Mouse (Mus musculus) heart, postnatal 4 days (tissue): ENCODE measurements around the gene Col4a1. TPM values are rescaled to one million over a fixed set of nuclear protein-coding genes. Genes with fewer than 3 reads are reported as not detected.

ENCODE experiments used
- DNase-seq: peaks from one replicate; pipeline ENCODE4 v3.0.0; 2021
- total RNA-seq, 2 experiments: library from RNA; stranded (reverse); gene quantifications; 2 replicates each; pipeline ENCODE4 v1.2.3; 2021

Gene Col4a1
- total RNA-seq, 2 experiments from 2014 or later = 1,026 to 1,084 TPM

DNA sequence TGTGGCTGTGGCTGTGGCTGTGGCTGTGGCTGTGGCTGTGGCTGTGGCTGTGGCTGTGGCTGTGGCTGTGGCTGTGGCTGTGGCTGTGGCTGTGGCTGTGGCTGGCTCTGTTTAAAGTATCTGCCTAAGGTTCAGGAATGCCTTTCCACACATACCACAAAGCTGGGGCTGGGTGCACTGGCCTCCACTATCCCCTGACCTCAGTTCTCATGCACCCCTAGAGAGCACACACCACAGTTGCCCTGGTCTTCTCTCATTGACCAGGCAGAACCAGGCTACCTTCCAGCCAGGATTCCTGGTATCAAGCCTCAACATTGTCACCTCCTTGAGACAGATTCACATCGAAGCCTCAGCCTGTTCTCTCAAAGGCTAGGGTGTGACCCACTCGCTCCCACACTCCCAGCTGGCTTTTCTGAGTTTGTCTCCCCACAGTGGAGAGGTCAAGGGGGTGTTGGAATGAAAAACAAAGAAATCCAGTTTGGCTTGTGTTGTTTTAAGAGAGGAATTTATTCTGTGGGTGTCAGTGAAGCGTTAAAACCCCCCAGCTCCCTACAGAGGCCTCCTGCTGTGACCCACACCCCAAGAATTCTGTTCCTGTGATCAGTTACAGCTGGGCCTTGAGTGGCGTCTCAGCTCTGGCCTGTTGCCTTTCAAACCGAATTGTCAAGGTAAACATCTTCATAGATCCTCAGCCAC is 15.2 kb upstream of the Col4a1 start:
- DNase-seq = no peak

DNA sequence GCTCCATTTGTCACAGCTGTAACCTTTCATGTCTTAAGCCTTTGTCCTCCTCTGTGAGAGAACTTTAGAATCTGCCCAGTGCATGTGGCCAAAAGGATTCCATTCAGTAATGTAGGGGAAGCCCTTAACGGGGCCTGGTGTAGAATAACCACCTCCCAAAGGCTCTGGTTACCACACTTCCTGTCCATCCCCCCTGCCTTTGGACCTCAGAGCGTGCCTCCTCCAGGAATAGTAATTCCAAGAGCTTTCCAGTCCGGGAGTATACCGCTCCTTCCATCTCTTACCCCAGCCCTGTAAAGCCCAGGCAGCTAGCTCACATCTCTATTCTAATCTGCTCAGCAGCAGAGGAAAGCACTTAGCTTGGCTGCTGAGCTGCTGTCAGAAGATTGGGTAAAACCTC is 14.7 kb upstream of the Col4a1 start:
- DNase-seq = peak; percentile 52

DNA sequence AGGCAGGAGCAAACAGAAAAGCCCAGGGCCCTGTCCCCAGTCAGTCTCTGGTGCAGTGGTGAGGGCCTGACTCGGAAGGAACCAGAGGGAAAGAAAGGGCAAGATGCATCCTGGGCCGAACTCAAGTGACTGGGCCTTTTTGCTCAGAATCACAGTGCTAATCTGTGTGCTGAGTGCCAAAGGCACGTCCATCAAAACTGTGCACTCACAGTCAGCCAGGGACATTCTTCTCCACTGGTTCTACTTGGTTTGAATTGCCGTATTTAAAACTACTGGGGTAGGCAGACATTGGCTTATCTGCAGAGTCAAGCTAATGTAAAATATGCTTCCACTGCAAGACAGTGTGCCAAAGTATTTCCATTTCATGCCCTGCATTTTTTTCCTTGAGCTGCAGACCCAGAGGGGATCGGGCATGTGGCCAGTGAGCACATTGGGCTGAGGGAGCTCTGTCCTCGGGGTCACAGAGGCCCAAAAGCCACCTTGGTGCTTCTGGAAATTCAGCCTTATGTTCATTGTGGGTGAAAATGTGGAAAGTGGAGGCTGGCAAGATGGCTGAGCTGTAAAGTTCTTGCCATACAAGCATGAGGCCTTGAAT is 12.3 kb upstream of the Col4a1 start:
- peak; percentile 55 for DNase-seq

DNA sequence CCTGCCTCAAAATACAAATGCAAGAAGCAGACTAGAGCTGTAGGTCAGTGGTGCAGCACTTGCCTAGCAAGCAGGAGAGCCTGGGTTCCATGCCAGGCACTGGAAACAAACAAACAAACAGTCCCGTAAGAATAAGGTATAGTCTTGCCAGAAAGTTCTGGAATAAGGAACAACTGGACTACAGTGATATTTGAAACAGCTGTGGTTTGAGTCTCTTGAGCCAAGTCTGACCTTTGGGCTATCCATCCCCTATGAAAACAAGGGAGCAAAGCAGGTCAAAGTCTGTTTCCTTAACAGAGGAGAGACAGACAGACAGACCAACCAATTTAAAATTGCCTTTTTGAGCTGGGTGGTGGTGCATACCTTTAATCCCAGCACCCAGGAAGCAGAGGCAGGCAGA is 11.1 kb upstream of the Col4a1 start:
- no peak for DNase-seq

DNA sequence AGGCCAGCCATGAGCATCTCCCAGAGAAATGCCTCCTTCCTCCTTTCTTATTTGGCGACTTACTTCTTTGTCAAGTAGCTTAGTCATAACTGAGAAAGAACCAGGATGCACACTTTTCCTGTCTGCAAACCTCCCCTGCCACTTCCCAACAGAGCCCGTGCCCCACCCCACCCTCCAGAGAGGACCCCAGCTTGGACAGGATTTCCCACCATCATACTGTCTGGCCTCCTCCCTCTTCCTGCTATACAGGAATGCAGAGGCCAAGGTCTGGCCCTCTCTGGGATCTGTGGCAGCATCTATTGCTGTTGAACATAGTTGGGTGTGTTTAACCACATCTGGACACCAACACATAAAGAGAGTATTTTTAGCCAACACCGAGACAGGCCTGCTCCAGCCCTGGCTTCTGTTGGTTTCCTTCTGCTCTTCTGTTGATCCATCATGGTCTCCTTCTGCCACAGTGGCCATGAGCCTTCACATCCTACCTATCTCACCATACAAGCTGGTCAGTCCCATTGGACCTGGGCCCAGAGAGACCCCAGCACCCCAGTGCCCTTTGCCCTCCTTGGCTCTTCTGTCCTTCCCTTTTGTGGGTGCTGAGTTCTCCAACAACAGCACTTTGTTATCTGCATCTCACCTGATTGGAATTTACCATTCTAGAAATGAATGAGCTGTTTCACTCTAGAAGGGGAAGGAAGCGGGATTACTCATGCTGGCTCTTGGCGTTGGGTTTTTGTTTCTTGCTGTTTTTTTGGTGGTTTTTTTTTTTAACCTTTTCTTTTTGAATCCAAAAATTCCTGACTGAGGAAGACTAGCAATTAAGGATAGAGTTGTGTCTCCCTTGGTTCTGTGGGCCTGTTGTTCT is 10.3 kb upstream of the Col4a1 start:
- no peak for DNase-seq

DNA sequence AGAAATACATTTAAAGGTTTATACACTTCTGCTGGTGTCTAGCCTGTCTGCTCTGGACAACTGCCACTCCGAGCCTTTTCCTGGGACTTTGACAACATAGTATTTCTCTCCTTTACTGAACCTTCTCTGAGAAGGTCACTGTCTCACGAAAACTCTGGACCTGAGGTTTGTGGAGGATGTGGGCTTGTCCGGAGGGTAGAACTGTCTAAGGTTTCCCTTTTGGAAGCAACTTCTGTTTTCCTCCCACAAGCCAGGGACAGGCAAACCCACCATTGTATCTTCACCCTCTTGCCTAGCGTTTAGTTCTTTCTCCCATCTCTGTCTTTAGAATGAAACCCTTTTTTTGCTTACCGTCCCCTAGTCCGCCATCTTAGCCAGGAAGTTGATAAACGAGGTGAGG is 9.2 kb upstream of the Col4a1 start:
- no peak for DNase-seq

DNA sequence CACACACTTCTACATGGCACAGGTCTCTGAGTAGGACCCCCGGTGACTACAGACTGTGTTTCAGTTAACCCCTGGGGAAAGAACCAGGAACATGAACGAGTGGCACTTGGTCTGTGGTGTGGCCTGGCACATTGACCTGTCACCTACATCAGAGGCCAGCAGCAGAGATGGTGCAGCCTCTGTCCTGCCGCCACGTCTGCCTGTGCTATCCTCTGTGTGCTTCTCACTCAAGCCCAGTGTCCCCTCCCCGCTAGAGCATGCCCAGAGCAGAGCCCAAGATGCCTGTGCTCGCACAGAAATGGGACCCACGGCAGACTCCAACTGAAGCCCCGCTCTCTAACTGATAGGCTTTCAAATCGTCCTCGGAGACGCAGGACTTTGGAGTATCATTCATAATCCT is 6.8 kb upstream of the Col4a1 start:
- no peak for DNase-seq

DNA sequence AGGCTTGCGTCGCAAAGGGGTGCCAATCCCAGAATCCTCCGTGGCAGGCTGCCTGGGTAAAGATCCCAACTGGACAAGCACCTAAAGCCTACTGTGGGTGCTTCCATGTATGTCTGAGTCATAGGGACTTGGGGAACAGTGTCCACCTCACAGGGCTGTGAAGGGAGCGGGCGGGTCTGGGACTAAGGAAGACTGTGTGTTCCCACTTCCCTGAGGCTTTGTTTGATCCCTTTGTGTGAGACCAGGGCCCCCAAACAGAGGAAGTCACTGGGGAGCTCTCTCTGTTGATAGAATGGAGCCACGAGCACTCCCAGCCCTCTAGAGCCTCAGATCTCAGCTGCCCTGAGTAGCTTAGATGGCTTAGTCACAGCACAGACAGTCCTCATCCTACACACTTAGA is 3.5 kb upstream of the Col4a1 start:
- no peak for DNase-seq

DNA sequence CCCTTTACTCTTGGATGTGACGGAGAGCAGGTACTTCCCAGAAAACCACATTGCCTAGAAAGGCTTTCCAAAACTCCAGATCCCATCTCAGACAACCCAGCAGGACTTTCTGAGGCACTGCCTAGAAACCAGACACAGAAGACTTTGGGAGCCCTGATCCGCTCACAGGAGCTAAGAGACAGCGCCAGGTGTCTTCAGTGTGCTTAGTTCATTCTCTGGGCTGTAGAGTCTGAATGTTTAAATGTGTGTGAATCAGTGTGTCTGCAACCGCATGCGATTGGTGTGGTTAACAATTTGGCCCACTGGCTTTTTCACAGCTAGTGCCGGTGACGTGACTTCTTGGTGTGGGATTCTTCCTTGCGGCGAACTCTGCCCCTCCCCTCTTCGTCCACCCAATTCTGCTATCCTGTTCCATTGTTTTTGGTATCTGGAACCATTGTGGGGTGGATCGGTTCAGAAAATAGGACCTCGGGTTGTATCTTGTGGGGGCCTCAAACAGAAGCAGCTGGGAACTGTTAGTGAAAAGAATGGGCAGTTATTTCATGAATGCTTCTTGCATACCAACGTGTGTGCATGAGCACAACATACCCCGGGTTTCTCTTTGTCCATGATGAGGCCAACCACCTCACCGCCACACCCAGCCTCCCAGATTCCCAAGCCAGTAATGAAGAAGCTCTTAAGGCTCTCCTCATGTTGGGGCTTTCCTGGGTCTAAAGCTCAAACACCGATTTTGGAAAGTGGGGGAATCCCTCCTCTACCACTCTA is 2.7 kb upstream of the Col4a1 start:
- no peak for DNase-seq

DNA sequence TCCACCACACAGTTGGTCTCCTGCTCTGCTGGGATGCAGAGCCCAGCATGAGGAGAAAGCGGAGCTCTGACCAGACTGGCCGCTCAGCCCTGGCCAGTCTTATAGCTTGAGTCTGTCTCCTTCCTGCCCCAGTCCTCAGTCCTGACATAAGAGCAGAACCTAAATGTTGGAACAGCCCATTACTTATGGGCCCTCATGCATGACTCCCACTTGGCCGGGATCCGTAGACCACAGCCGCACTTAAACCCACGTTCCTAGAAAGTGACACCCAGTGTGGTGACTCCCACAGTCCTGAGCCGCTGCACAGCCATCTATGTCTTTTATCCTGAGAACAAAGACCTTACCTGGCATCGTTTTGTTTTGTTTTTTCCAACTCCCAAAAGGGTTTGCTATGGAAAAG is 2.0 kb upstream of the Col4a1 start:
- no peak for DNase-seq

DNA sequence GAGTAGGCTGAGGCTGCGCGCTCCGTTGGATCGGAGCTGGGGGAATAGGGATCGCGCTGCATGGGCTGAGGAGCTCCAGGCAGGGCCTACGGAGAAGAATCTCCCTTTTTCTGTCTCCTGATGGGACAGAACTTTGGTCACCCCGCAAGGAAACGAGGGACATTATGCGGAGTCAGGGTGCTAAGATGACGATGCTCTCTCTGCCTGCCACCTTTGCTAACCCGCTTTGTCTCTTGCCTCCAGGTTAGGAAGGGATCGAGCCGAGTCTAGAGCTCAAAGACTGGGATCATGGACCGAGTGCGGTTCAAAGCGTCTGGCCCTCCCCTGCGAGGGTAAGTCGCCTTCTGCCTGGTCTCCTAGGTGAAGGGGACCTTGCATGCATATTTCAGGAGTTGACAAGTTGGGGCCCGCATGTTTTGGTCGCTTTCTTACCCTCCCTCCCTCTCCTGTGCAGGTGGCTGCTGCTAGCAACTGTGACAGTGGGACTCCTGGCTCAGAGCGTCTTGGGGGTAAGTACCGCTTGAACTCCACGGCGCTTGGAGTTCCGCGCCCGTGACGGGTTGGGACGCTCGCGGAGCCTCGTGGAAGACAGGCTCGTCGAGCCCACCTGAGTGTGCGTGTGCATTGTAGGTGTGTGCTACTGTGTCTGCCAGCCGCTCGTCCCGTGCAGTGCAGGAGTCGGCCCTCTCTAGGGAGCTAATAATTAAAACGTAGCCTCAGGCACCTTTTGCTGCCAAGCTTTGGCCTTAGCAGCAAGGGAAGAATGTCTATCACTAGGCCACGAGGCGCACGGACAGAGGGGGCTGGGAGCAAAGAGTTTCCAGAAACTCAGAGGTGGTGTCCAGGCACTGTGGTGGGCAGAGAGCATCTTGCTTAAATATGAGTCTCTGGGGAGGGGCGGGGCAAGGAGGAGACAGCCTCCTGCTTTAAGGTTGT is 818 bp upstream of the Col4a1 start:
- DNase-seq = peak; percentile 68

DNA sequence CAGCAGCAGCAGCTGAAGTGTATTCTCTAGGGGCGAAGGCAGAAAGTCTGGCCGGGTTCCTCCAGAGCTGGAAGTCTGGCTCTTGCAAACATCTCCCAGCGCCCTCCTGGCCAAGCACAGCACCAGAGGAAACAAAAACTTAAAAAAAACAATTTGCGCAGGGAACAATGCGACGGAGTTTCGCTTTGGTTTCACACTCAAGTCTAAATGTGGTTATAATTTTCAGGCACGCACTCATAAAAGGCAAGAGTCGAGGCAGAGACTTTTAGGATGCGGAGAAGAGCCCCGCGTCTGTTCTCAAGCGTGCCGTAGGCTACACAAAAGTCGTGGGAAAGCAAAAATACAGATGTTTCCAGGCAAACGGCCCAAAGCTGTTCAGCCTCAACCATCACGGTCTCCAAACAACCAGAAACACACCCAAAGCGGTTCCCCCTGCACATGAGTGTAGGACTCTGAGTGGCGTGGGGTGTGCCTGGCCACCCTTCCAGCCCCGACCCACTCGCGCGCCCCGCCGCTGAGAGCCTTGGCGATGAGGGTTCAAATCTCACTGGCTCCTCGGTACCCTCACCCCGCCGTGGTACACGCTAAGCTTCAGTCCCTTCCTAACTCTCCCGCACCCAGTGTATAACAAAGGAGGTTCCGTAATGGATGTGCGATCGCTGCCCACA is 811 bp downstream of the Col4a1 start:
- peak; percentile 71 for DNase-seq

DNA sequence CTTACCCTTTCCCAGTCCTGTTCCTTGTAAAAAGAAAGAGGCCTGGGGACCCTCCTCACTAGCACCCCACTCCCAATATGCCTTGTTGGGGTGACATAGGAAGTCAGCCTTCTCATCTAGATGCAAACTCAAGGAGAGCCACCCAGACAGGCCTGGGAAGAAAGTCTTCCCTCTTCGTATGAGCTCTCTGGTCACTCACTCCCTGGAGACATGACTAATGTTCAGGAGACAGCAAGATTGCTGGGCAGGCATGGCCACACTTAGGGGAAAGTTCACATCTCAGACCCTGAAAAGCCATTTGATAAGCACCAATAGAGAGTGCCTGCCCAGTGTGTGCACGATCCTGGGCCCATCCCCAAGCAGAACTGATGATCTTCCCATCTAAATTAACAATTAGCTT is 2.6 kb downstream of the Col4a1 start:
- no peak for DNase-seq

DNA sequence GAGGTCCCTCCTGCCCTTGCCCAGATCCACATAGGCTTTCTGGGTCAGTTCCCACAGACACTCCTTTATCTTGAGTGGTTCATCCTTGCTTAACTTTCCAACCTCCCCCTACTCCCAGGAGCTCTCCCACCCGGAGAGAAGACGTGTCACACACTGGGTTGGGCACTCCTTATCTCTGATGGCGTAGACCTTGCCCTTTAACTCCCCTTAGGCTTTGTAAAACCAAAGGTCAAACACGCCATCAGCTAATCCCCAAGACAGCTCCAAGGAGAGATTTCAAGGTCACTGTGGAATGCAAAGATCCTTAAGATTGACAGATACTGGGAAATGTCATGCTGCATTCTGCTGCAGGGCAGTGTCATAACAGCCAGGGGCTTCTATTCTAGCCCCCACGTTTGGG is 3.4 kb downstream of the Col4a1 start:
- DNase-seq = no peak

DNA sequence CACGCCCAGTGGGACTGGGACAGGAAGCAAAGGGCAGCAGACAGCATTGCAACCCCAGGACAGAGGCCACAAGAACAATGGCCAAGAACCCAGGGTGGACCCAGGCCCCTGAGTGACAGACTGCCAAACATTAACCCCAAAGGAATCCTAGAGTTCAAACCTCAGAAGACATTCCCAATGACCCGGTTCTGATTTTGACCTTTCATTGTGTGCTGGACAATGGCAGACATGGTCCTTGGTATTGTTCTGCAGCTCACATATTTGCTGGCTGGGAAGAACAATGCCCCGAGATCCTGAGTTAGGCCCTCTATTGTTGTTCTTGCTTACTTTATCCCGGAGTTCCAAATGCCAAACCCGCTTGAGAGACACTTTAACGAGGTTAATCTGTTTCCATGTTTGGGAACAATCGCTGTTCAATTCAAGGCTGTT is 4.0 kb downstream of the Col4a1 start:
- DNase-seq = no peak

DNA sequence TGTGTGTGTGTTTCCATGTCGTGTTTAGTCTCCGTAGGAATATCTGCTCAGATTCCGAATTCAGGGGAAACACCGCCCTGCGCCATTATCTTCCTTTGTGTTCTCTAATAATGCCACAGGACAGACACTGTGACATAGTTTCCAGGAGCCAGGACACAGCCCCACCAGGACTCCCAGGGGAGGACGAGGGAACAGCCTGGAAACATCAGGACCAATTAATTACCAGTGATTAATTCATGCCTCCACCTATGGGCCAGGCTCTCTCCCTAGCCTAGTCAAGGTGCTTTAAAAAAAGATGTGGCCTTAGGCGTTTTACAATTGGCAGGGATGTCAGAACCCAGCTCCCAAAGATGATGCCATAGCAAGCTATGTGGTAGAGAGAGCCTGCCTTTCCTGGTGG is 5.2 kb downstream of the Col4a1 start:
- DNase-seq = no peak

DNA sequence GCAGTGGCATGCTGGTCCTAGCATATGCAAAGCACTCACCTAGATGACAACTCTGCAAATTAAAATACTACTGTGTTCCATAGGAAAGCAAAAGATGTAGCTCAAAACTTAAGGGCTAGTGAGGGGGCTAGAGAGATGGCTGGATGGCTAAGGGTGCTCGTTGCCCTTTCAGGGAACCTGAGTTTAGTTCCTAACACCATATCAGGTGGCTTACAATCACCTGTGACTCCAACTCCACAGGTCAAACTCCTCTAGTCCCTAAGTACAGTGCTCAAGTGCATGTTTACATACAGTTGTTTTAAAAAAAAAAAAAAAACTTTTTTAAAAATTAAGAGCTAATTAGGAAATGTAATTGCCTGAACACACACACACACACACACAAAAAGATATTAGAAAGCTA is 7.1 kb downstream of the Col4a1 start:
- DNase-seq = no peak

DNA sequence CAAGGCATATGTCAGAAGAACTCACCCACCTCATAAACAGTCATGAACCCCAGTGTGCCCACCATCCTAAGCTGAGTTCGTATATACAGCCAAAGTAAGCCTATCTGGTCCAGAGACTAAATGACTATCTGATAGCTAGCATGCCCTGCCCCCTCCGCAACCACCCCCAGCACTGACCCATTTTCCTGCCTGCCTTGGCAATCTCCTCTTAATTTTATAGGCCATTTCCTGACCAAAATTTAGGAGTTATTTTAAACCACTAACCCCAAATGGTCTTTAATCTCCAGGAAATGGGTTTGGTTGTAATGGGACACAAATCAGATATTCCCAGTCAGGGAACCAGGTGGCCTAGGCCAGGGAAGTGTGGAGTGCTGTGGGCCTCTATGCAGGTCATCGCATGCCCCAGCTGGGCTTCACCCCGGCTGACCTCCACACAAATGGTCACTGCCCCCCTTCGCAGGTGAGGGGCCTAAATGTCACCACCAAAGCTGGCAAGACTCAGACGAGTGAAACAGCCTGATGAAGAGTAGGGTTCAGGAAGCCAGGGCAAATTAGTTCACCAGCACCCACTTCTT is 8.5 kb downstream of the Col4a1 start:
- DNase-seq = no peak

DNA sequence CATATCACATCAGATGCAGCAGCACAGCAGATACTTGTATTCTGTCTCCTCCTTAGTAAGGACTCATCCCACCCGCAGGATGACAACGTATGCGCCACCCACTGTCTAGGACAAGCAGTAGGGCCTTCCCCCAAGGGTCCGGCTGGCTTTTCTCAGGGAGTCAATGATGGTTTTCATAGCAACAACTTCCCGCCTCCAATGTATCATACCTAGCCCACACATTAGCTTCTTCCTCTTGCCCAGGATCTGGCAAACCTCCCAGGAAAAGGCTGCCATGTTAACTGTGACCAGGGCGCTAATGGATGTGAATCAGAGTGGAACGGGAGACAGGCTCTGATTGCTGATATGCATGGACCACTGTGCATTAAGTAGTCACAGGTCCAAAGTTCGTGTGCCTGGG is 12.2 kb downstream of the Col4a1 start:
- no peak for DNase-seq

DNA sequence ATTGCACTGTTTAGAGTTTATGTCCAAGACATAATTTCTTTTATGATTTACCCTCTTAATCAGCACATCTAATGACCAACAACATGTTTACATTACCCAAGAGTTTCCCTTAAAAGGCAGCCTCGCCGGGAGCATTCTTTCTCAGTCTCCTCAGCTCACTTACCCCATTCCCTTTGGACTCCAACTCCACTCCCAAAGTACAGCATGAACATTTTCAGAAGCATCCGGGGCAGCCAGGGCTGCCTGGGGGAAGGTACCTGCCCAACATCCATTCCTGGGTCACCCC is 13.4 kb downstream of the Col4a1 start:
- DNase-seq = no peak
